Mouse (Mus musculus) hindlimb bud, embryonic 11.5 days (tissue): ENCODE measurements around the gene Acbd4.

Experiments used
- DNase-seq: peaks from one replicate; pipeline ENCODE4 v3.0.0-alpha.2; 2012; ENCODE audit warnings: low read depth, low spot score; ENCODE audit errors: extremely low spot score

Acbd4 gene

GRCm38 (mm10) chr11:103113005-103113404 is 11.5 kb downstream of the Acbd4 start:
- DNase-seq: no peak

DNA sequence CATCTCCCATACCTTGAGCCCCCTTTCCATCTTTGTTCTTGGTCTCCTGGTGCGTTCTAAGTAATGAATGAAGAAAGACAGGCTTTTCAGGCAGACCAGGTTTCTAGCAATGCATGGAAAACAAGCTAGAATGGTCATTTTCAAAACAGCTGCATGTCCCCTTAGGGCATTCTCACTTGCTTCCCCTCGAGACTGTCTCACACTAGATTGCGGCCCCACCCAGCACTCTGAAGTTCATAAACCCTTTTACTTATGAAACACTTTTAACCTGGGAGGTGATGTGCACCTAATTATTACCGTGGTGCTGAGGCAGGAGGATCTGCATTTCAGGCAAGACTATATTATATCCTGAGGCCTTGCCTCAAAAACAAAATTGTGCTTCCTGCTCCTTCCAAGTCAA is 12.3 kb downstream of the Acbd4 start:
- no peak for DNase-seq

DNA sequence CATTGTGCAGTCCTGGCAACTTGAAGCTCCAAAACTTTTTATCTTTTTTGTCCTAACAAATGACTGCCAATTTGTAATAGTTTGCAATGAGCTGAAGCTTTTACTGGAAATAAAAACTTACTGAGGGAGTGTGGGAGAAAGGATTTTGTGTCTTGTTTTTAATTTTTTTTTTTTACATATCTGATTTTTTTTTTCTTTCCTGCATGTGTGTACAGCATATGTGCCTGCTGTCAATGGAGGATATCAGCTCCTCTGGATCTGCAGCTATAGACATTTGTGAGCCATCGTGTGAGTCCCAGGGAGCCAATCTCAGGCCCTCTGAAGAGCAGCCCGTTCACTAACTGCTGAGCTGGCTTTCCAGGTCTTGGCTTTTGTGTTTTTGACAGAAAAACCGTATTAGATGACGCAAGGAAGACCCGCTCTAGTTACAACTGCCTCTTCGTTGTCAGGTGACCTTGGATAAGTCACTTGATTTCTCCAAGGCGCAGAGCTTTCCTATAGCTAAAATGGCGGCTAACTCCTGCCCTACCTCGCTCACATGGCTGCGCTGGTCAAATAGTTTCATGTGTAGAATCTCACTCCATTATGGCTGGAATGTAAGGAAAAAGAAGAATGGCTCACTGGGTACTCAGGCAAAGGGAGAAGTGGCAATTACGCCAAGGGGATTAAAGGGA is 12.9 kb downstream of the Acbd4 start:
- DNase-seq: no peak

DNA sequence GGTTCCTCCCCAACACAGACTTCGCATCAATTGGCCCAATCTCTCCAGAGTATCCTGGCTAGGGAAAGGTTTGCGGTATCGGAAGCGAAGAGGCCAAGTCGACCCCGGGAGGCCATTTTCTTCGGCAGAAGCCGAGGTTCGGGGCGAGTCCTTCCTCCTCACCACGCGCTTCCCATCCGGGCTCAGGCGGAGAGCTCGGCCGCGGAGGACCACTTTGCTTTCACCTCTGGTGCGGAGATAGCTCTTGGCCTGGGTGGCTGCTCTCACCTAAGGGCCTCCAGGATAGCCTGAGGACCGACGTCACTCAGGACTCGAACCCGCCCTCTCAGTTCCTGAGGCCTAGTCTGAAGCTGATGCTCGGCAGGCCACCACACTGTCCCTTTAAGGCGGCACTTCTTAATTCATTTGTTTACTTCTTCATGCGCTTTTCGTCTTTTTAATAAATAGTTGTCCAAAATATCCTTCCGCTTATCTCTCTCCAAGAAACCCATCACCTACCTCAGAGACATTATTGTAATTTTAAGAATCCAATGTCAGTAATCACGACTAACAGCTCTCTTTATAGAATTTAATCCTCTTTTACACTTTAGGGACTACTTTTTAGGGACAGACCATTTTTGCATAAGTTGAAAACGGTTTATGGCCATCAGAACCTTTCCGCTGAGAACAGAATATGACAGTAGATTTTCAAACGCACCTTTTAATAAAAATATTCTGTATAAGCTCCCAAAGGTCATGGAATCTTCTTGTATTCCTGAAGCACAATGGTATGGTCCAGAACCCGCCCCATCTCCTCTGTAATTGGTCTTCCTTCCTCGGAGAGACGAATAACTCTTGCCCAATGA is 13.9 kb downstream of the Acbd4 start:
- peak; percentile 97 for DNase-seq

DNA sequence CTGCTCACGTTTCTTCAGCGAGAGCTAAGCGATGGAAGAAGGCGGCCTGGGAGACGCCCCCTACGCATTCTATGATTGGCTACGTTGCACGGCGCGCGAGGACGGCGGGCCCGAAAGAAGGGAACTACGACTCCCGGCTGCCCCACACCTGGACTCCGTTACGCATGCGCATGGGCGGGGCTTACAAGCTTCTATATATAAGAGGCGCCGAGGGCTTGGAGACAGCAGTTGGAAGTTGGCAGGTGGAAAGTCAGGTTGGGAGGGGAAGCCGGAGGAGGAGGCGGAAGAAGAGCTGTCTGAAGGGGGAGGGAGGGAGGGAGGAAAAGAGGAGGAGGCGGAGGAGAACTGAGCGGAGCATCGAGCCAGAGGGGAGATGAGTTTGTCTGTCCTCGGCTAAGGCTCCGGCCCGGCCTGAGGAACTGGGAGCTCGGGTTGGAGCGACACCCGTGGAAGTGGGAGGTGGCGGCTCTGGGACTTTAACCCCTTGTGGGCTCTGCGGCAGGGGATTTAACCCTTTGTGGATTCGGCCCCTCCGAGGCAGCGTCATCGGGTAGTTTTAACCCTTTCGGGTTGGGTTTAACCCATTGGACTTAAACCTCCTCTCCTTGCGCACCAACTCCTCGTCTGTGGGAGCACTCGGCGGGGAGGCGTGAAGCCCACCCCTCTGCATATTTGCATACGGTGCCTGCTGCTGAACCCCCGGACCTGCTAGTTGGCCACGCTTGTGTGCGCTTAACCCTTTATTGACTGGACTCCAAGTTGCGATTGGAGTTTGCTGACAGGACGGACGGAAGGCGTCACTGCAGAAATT is 14.7 kb downstream of the Acbd4 start, which contains the start of gene Hexim1:
Gene Hexim1 (plus strand): TSS at position 224 of the 811 bp plus-strand sequence.
- DNase-seq: no peak

GRCm38 (mm10) chr11:103116959-103117590 is 15.6 kb downstream of the Acbd4 start:
- DNase-seq: no peak

DNA sequence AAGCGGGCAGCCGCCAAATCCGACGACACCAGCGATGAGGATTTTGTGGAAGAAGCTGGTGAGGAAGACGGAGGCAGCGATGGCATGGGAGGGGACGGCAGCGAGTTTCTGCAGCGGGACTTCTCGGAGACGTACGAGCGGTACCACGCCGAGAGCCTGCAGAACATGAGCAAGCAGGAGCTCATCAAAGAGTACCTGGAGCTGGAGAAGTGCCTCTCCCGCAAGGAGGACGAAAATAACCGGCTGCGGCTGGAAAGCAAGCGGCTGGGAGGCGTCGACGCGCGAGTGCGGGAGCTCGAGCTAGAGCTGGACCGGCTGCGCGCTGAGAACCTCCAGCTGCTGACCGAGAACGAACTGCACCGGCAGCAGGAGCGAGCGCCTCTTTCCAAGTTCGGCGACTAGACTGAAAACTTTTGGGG is 16.1 kb downstream of the Acbd4 start:
- DNase-seq: no peak

GRCm38 (mm10) chr11:103118866-103119265 is 17.4 kb downstream of the Acbd4 start:
- DNase-seq: no peak

- DNase-seq: no peak
Observed at GRCm38 (mm10) chr11:103119609-103120008, 18.1 kb downstream of the Acbd4 start.

- no peak for DNase-seq
Observed at GRCm38 (mm10) chr11:103120315-103120714, 18.8 kb downstream of the Acbd4 start.

- no peak for DNase-seq
Observed at GRCm38 (mm10) chr11:103131701-103132575, 30.5 kb downstream of the Acbd4 start, which contains the start of gene Hexim2. Gene Hexim2 (plus strand): TSS chr11:103132429.

GRCm38 (mm10) chr11:103132576-103133455 is 31.3 kb downstream of the Acbd4 start:
- peak; percentile 99 for DNase-seq

GRCm38 (mm10) chr11:103133456-103134185 is 32.1 kb downstream of the Acbd4 start:
- no peak for DNase-seq

DNA sequence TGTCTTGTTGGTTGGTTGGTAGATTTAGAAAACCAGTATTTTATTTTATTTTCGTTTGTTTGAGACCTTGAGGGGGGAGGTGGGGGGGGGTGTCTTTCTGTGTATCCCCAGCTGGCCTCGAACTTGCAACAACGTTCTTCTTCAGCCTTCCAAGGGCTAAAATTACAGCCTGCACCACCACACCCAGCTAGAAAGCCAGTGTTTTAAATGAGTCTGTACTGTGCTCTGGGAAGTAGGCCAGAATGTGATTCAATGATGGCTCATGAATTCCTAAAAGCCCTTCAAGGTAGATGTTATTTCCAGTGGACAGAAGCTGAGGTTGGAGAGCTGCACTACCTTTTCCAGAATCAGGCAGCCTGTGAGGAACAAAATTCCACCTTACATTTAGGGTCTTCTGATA is 32.7 kb downstream of the Acbd4 start:
- no peak for DNase-seq

- no peak for DNase-seq
Observed at GRCm38 (mm10) chr11:103136039-103136577, 34.6 kb downstream of the Acbd4 start.

- no peak for DNase-seq
Observed at GRCm38 (mm10) chr11:103139951-103140762, 38.7 kb downstream of the Acbd4 start.

GRCm38 (mm10) chr11:103140763-103141100 is 39.2 kb downstream of the Acbd4 start:
- DNase-seq: no peak
